Mouse (Mus musculus) erythroblast, embryonic 14.5 days (primary cell): ENCODE measurements around the gene Gja1.

Experiments
- GATA1 ChIP-seq: IDR thresholded peaks from 2 replicates; pipeline ENCODE4 v1.6.1; 2012; ENCODE audit warnings: low read length, inconsistent platforms, mixed read lengths
- TAL1 ChIP-seq: IDR thresholded peaks from 3 replicates; pipeline ENCODE4 v1.6.1; 2012; ENCODE audit warnings: low read length, inconsistent platforms, mixed read lengths

- TF ChIP-seq GATA1: no peak
- no peak for TF ChIP-seq TAL1
These were observed 67.3 kb downstream of the Gja1 start for GRCm38 (mm10) chr10:56444457-56444856.
